Mouse (Mus musculus) kidney, adult 11 months (tissue): ENCODE results near the gene Pnkp.
A peak's percentile ranks its signal among the peaks of the same experiment; 100 is the strongest.

Experiments used
- DNase-seq: peaks from one replicate; pipeline ENCODE4 v3.0.0; 2022

The Pnkp gene

GRCm38 (mm10) chr7:44857042-44857552 lies at the start of gene Pnkp:
Pnkp (plus strand) TSS chr7:44857139.
- DNase-seq = peak; percentile 85

- DNase-seq = no peak
These were observed 48.0 kb upstream of the Pnkp start for GRCm38 (mm10) chr7:44808927-44809326.

- no peak for DNase-seq
These were observed 47.5 kb upstream of the Pnkp start for GRCm38 (mm10) chr7:44809466-44809865.

- DNase-seq = no peak
These were observed 46.6 kb upstream of the Pnkp start for GRCm38 (mm10) chr7:44810365-44810764.

- no peak for DNase-seq
These were observed 46.0 kb upstream of the Pnkp start for GRCm38 (mm10) chr7:44810819-44811557.

- DNase-seq = no peak
These were observed 44.2 kb upstream of the Pnkp start for GRCm38 (mm10) chr7:44812651-44813325.

GRCm38 (mm10) chr7:44813985-44814384 lies 43.0 kb upstream of the Pnkp start:
- DNase-seq = no peak

- DNase-seq = no peak
These were observed 42.5 kb upstream of the Pnkp start for GRCm38 (mm10) chr7:44814423-44814822.

GRCm38 (mm10) chr7:44814952-44815553 lies 41.9 kb upstream of the Pnkp start:
- peak; percentile 32 for DNase-seq

GRCm38 (mm10) chr7:44815721-44816469 lies 41.0 kb upstream of the Pnkp start, which contains the start of the genes Nup62 and Il4i1:
Nup62 (plus strand) TSS chr7:44816088.
Il4i1 (plus strand) TSS chr7:44816387.
- DNase-seq = peak; percentile 99

GRCm38 (mm10) chr7:44816470-44817021 lies 40.4 kb upstream of the Pnkp start, which contains the start of gene Atf5:
Atf5 (minus strand) TSS chr7:44816658.
- DNase-seq = no peak

- DNase-seq = no peak
These were observed 39.5 kb upstream of the Pnkp start for GRCm38 (mm10) chr7:44817441-44817840.

- DNase-seq = no peak
These were observed 38.8 kb upstream of the Pnkp start for GRCm38 (mm10) chr7:44818164-44818563.

GRCm38 (mm10) chr7:44818751-44819235 lies 38.1 kb upstream of the Pnkp start:
- DNase-seq = no peak

- no peak for DNase-seq
These were observed 37.5 kb upstream of the Pnkp start for GRCm38 (mm10) chr7:44819391-44819790.

GRCm38 (mm10) chr7:44819863-44820262 lies 37.1 kb upstream of the Pnkp start:
- peak; percentile 3 for DNase-seq

- peak; percentile 1 for DNase-seq
These were observed 36.4 kb upstream of the Pnkp start for GRCm38 (mm10) chr7:44820525-44820924.

GRCm38 (mm10) chr7:44821666-44822448 lies 35.1 kb upstream of the Pnkp start:
- DNase-seq = peak; percentile 1

- no peak for DNase-seq
These were observed 33.5 kb upstream of the Pnkp start for GRCm38 (mm10) chr7:44823409-44823808.

- peak; percentile 47 for DNase-seq
These were observed 32.1 kb upstream of the Pnkp start for GRCm38 (mm10) chr7:44824872-44825271.

- no peak for DNase-seq
These were observed 30.2 kb upstream of the Pnkp start for GRCm38 (mm10) chr7:44826771-44827170.
